Mouse (Mus musculus) ES-E14 (cell line): Measurements from ENCODE around the gene St6galnac3. TPM values are rescaled to one million over a fixed set of nuclear protein-coding genes. Genes with fewer than 3 reads are reported as not detected.

Source experiments
- DNase-seq: peaks from one replicate; pipeline ENCODE4 v3.0.0-alpha.2; 2013; ENCODE audit warnings: low read depth, low spot score
- H3K27ac ChIP-seq: 2 replicates; pipeline ENCODE4 v1.5.1; 2012; ENCODE audit warnings: low read depth, mild to moderate bottlenecking, low read length, moderate library complexity, mixed read lengths; ENCODE audit not compliant: poor library complexity, insufficient read depth, severe bottlenecking
- H3K36me3 ChIP-seq: 2 replicates; pipeline ENCODE4 v1.6.1; 2012; ENCODE audit warnings: mild to moderate bottlenecking, low read length, moderate library complexity, mixed read lengths; ENCODE audit not compliant: control insufficient read depth, poor library complexity, insufficient read depth, severe bottlenecking
- H3K4me1 ChIP-seq, 2 experiments: fragments of 150-350 bp in 1 of 2; sonication (generic) in 1 of 2; 2 replicates each; pipeline ENCODE4 v1.6.1; 2012; ENCODE audit warnings: low read length in 2 of 2, mild to moderate bottlenecking in 1 of 2, mixed read lengths in 1 of 2; ENCODE audit not compliant: control insufficient read depth in 2 of 2, insufficient read depth in 2 of 2, poor library complexity in 1 of 2
- H3K4me3 ChIP-seq, 2 experiments: fragments of 150-350 bp in 1 of 2; sonication (generic) in 1 of 2; 2 replicates each; pipeline ENCODE4 v1.5.1; 2012; ENCODE audit warnings: low read length in 2 of 2, low read depth in 1 of 2, mild to moderate bottlenecking in 1 of 2, mixed read lengths in 1 of 2; ENCODE audit not compliant: insufficient read depth in 1 of 2, poor library complexity in 1 of 2, severe bottlenecking in 1 of 2
- H3K9ac ChIP-seq: 2 replicates; pipeline ENCODE4 v1.6.1; 2012; ENCODE audit warnings: low read depth, mild to moderate bottlenecking, low read length, mixed read lengths; ENCODE audit not compliant: poor library complexity, insufficient read depth, severe bottlenecking
- H3K9me3 ChIP-seq: fragments of 150-350 bp; sonication (generic); 2 replicates; pipeline ENCODE4 v1.6.1; 2012; ENCODE audit warnings: low read depth, mild to moderate bottlenecking, low read length; ENCODE audit not compliant: control insufficient read depth, insufficient read depth
- CHD2 ChIP-seq: IDR thresholded peaks from 2 replicates; pipeline ENCODE4 v1.6.1; 2014; ENCODE audit warnings: mild to moderate bottlenecking, low read depth, low read length, inconsistent platforms
- HCFC1 ChIP-seq: IDR thresholded peaks from 2 replicates; pipeline ENCODE4 v1.6.1; 2012; ENCODE audit warnings: low read length, inconsistent platforms, borderline replicate concordance; ENCODE audit not compliant: insufficient read depth
- MAFK ChIP-seq: IDR thresholded peaks from 2 replicates; pipeline ENCODE4 v1.6.1; 2014; ENCODE audit warnings: mild to moderate bottlenecking, low read depth, low read length, inconsistent platforms; ENCODE audit not compliant: insufficient read depth
- ZC3H11A ChIP-seq: IDR thresholded peaks from 2 replicates; pipeline ENCODE4 v1.6.1; 2012; ENCODE audit warnings: low read depth, mild to moderate bottlenecking, inconsistent platforms, low read length, borderline replicate concordance
- ZNF384 ChIP-seq: IDR thresholded peaks from 2 replicates; pipeline ENCODE4 v1.6.1; 2012; ENCODE audit warnings: low read depth, low read length, inconsistent platforms
- in situ Hi-C, 2 experiments: fragments of 600-800 bp; cut with MboI; formaldehyde crosslinking; loops; one replicate each; pipeline ENCODE4 v1.15.1; 2025; ENCODE audit warnings: low sequenced_read_pairs in 2 of 2, inconsistent platforms in 1 of 2; ENCODE audit not compliant: unreplicated experiment in 2 of 2
- total RNA-seq: library from RNA; depleted of rRNA; stranded (reverse); fragments of 300-350 nt; gene quantifications from 2 replicates; pipeline ENCODE4 v1.2.3, GENCODE M21; 2012

The St6galnac3 gene
- total RNA-seq, 1 experiment, result 3.8 TPM

- in situ Hi-C loops, result no loop called here
- no peak overlapping the region for H3K27ac ChIP-seq
- DNase-seq, result no peak
- no peak overlapping the region for H3K9ac ChIP-seq
- H3K36me3 ChIP-seq, result no peaks in the 10 kb centered on the region
- no peaks in the 10 kb centered on the region for H3K9me3 ChIP-seq
- H3K4me3 ChIP-seq, result no peak overlapping the region
- H3K4me1 ChIP-seq, result peaks cover 1 to 16% of the 10 kb centered on the region in 2 experiments; a peak in 1 of 4 replicates
- TF ChIP-seq MAFK (no peak), ZNF384 (no peak), ZC3H11A (no peak), CHD2 (no peak), HCFC1 (no peak)
Measured at GRCm38 (mm10) chr3:153720922-153721321, 4.1 kb downstream of the St6galnac3 start.

DNA sequence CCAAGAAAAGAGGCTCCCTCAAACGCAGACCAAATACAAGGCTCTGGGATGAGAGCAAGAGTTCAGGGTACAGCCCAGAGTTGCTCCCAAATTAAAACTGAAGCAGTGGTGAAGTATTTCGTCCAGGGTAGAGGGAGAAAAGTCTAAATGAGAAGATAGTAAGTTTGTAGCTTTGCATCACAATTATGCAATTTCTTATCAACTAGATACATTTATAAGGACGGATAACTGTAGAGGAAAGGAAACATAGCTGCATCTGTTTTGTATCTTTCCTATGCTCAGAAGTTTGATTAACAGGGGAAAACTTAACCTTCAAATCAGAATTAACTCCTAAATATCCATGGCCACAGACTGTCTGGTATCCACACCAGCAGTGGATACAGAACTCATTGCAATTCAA lies 4.7 kb downstream of the St6galnac3 start:
- Histone ChIP-seq H3K4me1 (peaks cover 1 to 16% of the 10 kb centered on the region in 2 experiments; a peak in 1 of 4 replicates), H3K9ac (no peak overlapping the region), H3K36me3 (no peaks in the 10 kb centered on the region), H3K9me3 (no peaks in the 10 kb centered on the region), H3K27ac (no peak overlapping the region), H3K4me3 (no peak overlapping the region)
- no peak for DNase-seq
- TF ChIP-seq ZC3H11A (no peak), ZNF384 (no peak), MAFK (no peak), CHD2 (no peak), HCFC1 (no peak)
- in situ Hi-C loops, result no loop called here

DNA sequence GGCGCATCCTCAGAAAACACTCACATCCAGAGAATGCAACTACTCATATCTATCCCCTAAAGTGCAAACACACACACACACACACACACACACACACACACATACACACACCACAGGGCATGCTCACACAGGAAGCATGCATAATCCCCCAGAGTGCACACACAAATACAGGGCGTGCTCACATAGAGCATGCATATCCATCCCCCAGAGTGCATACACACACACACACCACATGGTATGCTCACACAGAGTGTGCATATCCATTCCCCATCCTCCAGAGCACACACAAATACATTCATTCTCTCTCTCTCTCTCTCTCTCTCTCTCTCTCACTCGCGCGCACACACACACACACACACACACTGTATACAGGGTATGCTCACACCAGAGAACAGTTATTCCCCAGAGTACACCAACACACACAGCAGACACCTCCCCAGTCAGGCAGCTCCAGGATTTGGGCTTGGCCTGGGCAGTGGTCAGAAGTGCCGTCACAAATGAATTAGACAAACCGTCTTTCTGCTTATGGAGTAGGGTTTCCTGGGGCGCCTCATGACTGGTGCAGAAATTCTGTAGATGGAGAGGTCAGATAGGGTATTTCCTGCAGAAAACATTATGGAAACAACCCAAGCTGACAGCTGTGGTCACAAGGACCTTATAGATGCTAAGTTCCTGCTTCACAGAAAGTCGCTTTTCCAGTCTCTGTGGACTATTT lies 5.6 kb downstream of the St6galnac3 start:
- in situ Hi-C loops, result no loop called here
- H3K4me1 ChIP-seq, result peaks cover 1 to 16% of the 10 kb centered on the region in 2 experiments; a peak in 1 of 4 replicates
- H3K9ac ChIP-seq, result no peak overlapping the region
- no peak overlapping the region for H3K27ac ChIP-seq
- H3K9me3 ChIP-seq, result no peaks in the 10 kb centered on the region
- H3K36me3 ChIP-seq, result peaks cover under 1% of the 10 kb centered on the region; the same call in 1 of the 2 replicates
- H3K4me3 ChIP-seq, result no peak overlapping the region
- TF ChIP-seq HCFC1, result no peak
- TF ChIP-seq ZC3H11A, result no peak
- TF ChIP-seq ZNF384, result no peak
- no peak for TF ChIP-seq CHD2
- TF ChIP-seq MAFK, result no peak
- DNase-seq, result no peak

- peaks cover 4% of the 10 kb centered on the region; the same call in 1 of the 2 replicates for H3K36me3 ChIP-seq
- no peak for DNase-seq
- no peak for TF ChIP-seq ZNF384
- no peak for TF ChIP-seq MAFK
- TF ChIP-seq ZC3H11A, result no peak
- TF ChIP-seq CHD2, result no peak
- no peak for TF ChIP-seq HCFC1
- H3K27ac ChIP-seq, result no peak overlapping the region
- peaks cover 1 to 12% of the 10 kb centered on the region in 2 experiments; a peak in 1 of 4 replicates for H3K4me1 ChIP-seq
- H3K4me3 ChIP-seq, result no peak overlapping the region
- no peaks in the 10 kb centered on the region for H3K9me3 ChIP-seq
- no peak overlapping the region for H3K9ac ChIP-seq
- in situ Hi-C loops, result no loop called here
Measured at GRCm38 (mm10) chr3:153718724-153719123, 6.2 kb downstream of the St6galnac3 start.
